Mouse (Mus musculus): ENCODE results near the gene 3110009E18Rik.

DNA sequence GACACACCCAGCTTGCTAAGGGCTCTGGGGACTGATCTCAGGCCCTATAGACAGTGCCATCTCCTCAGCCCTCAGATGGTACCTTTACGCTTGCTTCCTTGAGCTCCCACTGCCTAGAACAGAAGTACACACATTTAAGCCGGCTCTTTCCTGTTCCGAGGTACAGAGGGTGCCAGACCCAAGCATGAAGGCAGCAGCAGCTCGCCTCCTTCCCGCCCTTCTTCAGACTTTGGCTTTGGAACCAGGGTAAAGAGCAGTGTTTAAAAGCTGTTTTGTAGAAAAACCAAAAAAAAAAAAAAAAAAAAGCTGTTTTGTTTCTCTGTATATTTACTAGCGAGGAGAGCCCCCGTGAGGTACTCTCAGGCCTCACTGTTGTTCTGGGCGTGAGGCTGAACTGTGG lies 9.2 kb upstream of the 3110009E18Rik start:
- TF ChIP-seq CTCF (IDR thresholded peaks at IDR 0.05 in 2 of 3, conservative IDR thresholded peaks at IDR 0.05 in 1 of 3; ENCODE audit: control insufficient read depth in 1 of 3, insufficient read depth in 1 of 3, low read depth in 2 of 3, low read length in 3 of 3, poor library complexity in 1 of 3, severe bottlenecking in 1 of 3) = no peak
- no peak for TF ChIP-seq HCFC1 (IDR thresholded peaks at IDR 0.05; ENCODE audit: low read depth, low read length)
- TF ChIP-seq JUND (IDR thresholded peaks at IDR 0.05; ENCODE audit: low read depth, low read length) = no peak
